Mouse (Mus musculus) T-helper 17 cell (primary cell): ENCODE results near the gene Pard3.

ENCODE experiments used
- in situ Hi-C, 2 experiments: fragments of 300-600 bp; cut with MboI, MseI; formaldehyde crosslinking; loops; 1 replicate in 1 of 2; 2 replicates in 1 of 2; pipeline ENCODE4 v1.15.1; 2025; ENCODE audit warnings: high pct_unique_total_duplicates in 2 of 2

The Pard3 gene

GRCm38 (mm10) chr8:127181246-127181645 lies 117.6 kb downstream of the Pard3 start:
- in situ Hi-C loops, result no loop called here

- in situ Hi-C loops, result no loop called here
These were observed 118.4 kb downstream of the Pard3 start for GRCm38 (mm10) chr8:127182065-127182464.

GRCm38 (mm10) chr8:127183533-127183932 lies 119.8 kb downstream of the Pard3 start:
- in situ Hi-C loops, result no loop called here

- in situ Hi-C loops, result no loop called here
These were observed 120.3 kb downstream of the Pard3 start for GRCm38 (mm10) chr8:127184025-127184424.

- in situ Hi-C loops, result no loop called here
These were observed 122.2 kb downstream of the Pard3 start for GRCm38 (mm10) chr8:127185897-127186296.

- in situ Hi-C loops, result no loop called here
These were observed 125.0 kb downstream of the Pard3 start for GRCm38 (mm10) chr8:127188671-127189070.

- in situ Hi-C loops, result loop anchor here in 1 of 2 experiments (5.0 kb wide), 1 partner anchor 402 kb away; no protein-coding TSS in a partner anchor
These were observed 126.7 kb downstream of the Pard3 start for GRCm38 (mm10) chr8:127190350-127190749.

GRCm38 (mm10) chr8:127191387-127191786 lies 127.7 kb downstream of the Pard3 start:
- in situ Hi-C loops, result loop anchor here in 1 of 2 experiments (5.0 kb wide), 1 partner anchor 401 kb away; no protein-coding TSS in a partner anchor

GRCm38 (mm10) chr8:127191824-127192223 lies 128.1 kb downstream of the Pard3 start:
- in situ Hi-C loops, result loop anchor here in 1 of 2 experiments (5.0 kb wide), 1 partner anchor 400 kb away; no protein-coding TSS in a partner anchor

- in situ Hi-C loops, result loop anchor here in 1 of 2 experiments (5.0 kb wide), 1 partner anchor 400 kb away; no protein-coding TSS in a partner anchor
These were observed 128.6 kb downstream of the Pard3 start for GRCm38 (mm10) chr8:127192331-127192730.

GRCm38 (mm10) chr8:127193375-127193774 lies 129.7 kb downstream of the Pard3 start:
- in situ Hi-C loops, result loop anchor here in 1 of 2 experiments (5.0 kb wide), 1 partner anchor 399 kb away; no protein-coding TSS in a partner anchor

GRCm38 (mm10) chr8:127194786-127195407 lies 131.2 kb downstream of the Pard3 start:
- in situ Hi-C loops, result loop anchor here in 1 of 2 experiments (5.0 kb wide), 1 partner anchor 397 kb away; no protein-coding TSS in a partner anchor

GRCm38 (mm10) chr8:127196505-127197265 lies 133.0 kb downstream of the Pard3 start:
- in situ Hi-C loops, result no loop called here

GRCm38 (mm10) chr8:127207455-127207854 lies 143.8 kb downstream of the Pard3 start:
- in situ Hi-C loops, result no loop called here

GRCm38 (mm10) chr8:127210621-127211020 lies 146.9 kb downstream of the Pard3 start:
- in situ Hi-C loops, result loop anchor here in 1 of 2 experiments (5.0 kb wide), 1 partner anchor 47 kb away; no protein-coding TSS in a partner anchor

GRCm38 (mm10) chr8:127214338-127214737 lies 150.6 kb downstream of the Pard3 start:
- in situ Hi-C loops, result loop anchor here in 1 of 2 experiments (5.0 kb wide), 1 partner anchor 43 kb away; no protein-coding TSS in a partner anchor

GRCm38 (mm10) chr8:127214748-127215433 lies 151.2 kb downstream of the Pard3 start:
- in situ Hi-C loops, result loop anchor here in 1 of 2 experiments (5.0 kb wide), 1 partner anchor 42 kb away; no protein-coding TSS in a partner anchor

GRCm38 (mm10) chr8:127220206-127220605 lies 156.5 kb downstream of the Pard3 start:
- in situ Hi-C loops, result no loop called here

GRCm38 (mm10) chr8:127220615-127221014 lies 156.9 kb downstream of the Pard3 start:
- in situ Hi-C loops, result no loop called here

GRCm38 (mm10) chr8:127222361-127222760 lies 158.7 kb downstream of the Pard3 start:
- in situ Hi-C loops, result no loop called here

GRCm38 (mm10) chr8:127226996-127227395 lies 163.3 kb downstream of the Pard3 start:
- in situ Hi-C loops, result no loop called here

- in situ Hi-C loops, result no loop called here
These were observed 163.7 kb downstream of the Pard3 start for GRCm38 (mm10) chr8:127227407-127227806.
